In the genomic region with DNA sequence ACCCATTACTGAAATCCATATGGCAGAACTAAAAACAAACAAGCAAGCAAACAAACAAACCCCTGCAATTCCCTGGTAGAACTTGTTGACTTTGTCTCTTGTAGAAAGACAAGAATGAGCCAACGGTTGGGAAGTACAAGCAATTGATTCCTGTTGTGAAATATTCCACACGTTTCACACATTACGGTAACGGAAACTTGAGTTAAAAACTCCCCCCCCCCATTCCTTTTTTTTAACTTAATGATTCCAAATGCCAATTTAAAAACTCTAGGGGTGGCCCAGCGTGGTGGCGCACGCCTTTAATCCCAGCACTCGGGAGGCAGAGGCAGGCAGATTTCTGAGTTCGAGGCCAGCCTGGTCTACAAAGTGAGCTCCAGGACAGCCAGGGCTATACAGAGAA, we compare ENCODE assay signal across 8 mouse cellular contexts. TPM values are rescaled to one million over a fixed set of nuclear protein-coding genes. Genes with fewer than 3 reads are reported as not detected.
DNase-seq lines count a peak whose midpoint lies in the region; ATAC-seq and TF ChIP-seq lines count a peak whose summit lies in the region.

Mat2b (minus strand) TSS at position 101 of the 400 bp plus-strand sequence.

- peak within 1 kb of the TSS; percentile 60 for H3K4me3 ChIP-seq in kidney, adult 2 months (ENCODE audit: insufficient read depth, low read depth, low read length)
- peak within 1 kb of the TSS; percentile 94 for H3K4me3 ChIP-seq in megakaryocyte, embryonic 14.5 days (replicated peaks)

- TF ChIP-seq CTCF in kidney, adult 2 months (conservative IDR thresholded peaks at IDR 0.05; ENCODE audit: insufficient read depth, insufficient read length, low read depth, low read length) = no peak

- peaks cover 5% of the 10 kb centered on the region for H3K4me1 ChIP-seq in kidney, adult 2 months (ENCODE audit: control insufficient read depth, insufficient read depth, low read length)
- peaks cover 33% of the 10 kb centered on the region for H3K4me1 ChIP-seq in megakaryocyte, embryonic 14.5 days

- no peak for TF ChIP-seq POLR2A in kidney, adult 2 months (IDR thresholded peaks at IDR 0.05; ENCODE audit: low read depth, low read length)

- ATAC-seq in inflammation-experienced regulatory T-cells, adult 6 months = no peak

- no peaks in the 10 kb centered on the region for H3K27me3 ChIP-seq in kidney, adult 2 months (replicated peaks; ENCODE audit: control insufficient read depth, insufficient read depth, low read length)
- H3K27me3 ChIP-seq in megakaryocyte, embryonic 14.5 days (replicated peaks) = no peaks in the 10 kb centered on the region

- no peaks in the 10 kb centered on the region for H3K36me3 ChIP-seq in kidney, adult 2 months (ENCODE audit: control insufficient read depth, insufficient read depth, low read length)
- peaks cover 11% of the 10 kb centered on the region for H3K36me3 ChIP-seq in megakaryocyte, embryonic 14.5 days (replicated peaks; ENCODE audit: low read length)

- DNase-seq in kidney, adult 2 months = no peak
- no peak for DNase-seq in kidney, adult 9 months
- no peak for DNase-seq in adrenal gland, postnatal 14 days
- DNase-seq in gastrocnemius, adult 8-10 months (ENCODE audit: low spot score in 2 of 2) = no peak
- DNase-seq in cerebellum, adult 9-10 months = no peak
- DNase-seq in right cerebral cortex, postnatal 25 days = no peak

- H3K9me3 ChIP-seq in megakaryocyte, embryonic 14.5 days = peaks cover 6% of the 10 kb centered on the region

- 70% methylated on average over 9 of the region's 9 CpGs for WGBS in kidney, adult 2 months

- peak within 1 kb of the TSS; percentile 83 for H3K27ac ChIP-seq in kidney, adult 2 months (ENCODE audit: insufficient read depth, low read depth, low read length)

RNA-seq across cellular contexts. Expression of gene Mat2b, which starts in this region (rescaled TPM):
- polyA plus RNA-seq in kidney, adult 2 months (2012; rRNA removed) = 51.7 and 57.2 TPM in 2 replicates
- total RNA-seq in adrenal gland, postnatal 14 days (2021) = 98.1 and 102 TPM in 2 replicates
- total RNA-seq in gastrocnemius, adult 8-10 months (2022) = 10 to 100 TPM; 58.9 to 73.5 (median 64.8) TPM
- polyA plus RNA-seq in inflammation-experienced regulatory T-cells, adult 6 months (2017; shearing (Covaris generic)) = 100 to 1,000 TPM; 222 to 245 (median 230) TPM
- polyA plus RNA-seq in megakaryocyte, embryonic 14.5 days (2012; ENCODE audit: insufficient read depth, low replicate concordance) = 2.9 and 31.2 TPM in 2 replicates
